Mouse (Mus musculus): ENCODE measurements at regions not wholly inside any gene's neighbourhood (a gene's known extent, or its start where the extent isn't known, plus 50 kb on each side); places are given as distances from the start of the nearest gene placed in this dataset.

DNA sequence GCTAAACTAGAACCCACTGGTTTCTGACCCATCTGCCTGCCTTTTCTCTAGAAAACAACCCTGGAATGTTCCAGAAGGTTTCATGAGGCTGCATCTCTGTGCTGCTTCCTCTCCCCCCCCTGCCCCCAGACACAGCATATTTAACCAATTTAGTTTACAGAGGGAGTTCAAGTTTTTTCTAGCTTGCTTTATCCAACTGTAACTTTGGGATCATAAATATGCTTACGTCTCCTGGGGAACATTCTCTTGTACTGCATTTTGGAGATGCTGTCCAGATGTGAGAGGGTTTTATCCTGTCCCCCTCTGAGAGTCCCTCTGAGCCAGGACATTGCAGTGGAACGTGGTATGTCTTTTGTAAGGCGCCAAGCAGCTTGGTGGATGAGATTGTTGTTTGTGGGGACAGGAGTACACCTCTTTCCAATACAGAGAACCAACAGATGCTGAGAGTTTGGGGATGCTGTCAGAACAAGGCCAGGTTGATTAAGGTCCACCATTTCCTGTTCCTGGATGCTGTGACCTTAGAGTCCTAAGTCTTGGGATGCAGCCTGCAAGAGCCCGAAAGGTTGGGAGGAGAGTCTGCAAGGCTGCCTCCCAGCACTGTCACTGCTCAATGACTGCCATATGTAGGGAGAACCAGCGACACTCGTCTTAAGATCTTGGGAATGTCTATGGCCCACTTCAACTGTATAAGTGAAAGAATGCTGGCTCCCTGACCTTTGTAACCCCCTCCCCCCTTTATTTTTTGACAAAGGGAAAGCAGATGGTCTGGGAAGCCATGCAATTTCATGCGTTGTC, 51.4 kb upstream of the Tut7 start:
- DNase-seq (ENCODE audit: low spot score): no peak

Data from embryo, embryonic 10.5 days (tissue).